Mouse (Mus musculus): ENCODE data around the gene Tbx10. TPM values are rescaled to one million over a fixed set of nuclear protein-coding genes. Genes with fewer than 3 reads are reported as not detected.
"Not testable (repeated sequence)": the region's sequence is repeated elsewhere in the genome, so short reads cannot be mapped to it uniquely, and the experiment has no call there.

The Tbx10 gene
- polyA plus RNA-seq, 1 experiment from 2014 or later, result not detected

DNA sequence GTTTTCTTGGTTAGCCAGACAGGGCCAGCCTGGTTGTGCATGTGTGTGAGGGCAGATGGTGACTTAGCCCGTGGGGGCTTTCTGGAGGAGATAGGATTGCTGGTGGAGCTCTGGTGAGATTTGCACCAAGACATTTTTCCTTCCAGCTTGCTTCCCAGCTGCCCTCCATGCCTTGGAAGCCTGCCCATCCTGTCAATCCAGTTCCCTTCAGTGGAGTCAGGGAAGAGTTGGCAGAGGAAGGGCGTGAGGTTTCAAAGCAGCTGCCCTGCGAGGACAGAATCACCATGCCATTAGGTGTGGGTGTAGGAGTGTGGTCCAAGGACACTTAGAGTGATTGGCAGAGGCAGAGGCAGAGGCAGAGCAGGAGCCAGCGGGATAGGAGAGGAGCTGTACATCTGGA, 34.1 kb upstream of the Tbx10 start, which contains the start of gene Aldh3b3:
Gene Aldh3b3, plus strand, starts transcription at position 176 of the 400 bp plus-strand sequence.
- DNase-seq (ENCODE audit: low spot score) (no peak), ATAC-seq (ENCODE audit: low FRiP score, low TSS enrichment) (no peak)
- TF ChIP-seq CTCF (IDR thresholded peaks at IDR 0.05; ENCODE audit: low read depth) (no peak), EP300 (optimal IDR thresholded peaks at IDR 0.05) (no peak)
- Histone ChIP-seq H3K4me2 (replicated peaks; ENCODE audit: low read depth) (no peak within 1 kb of the TSS), H3K9me3 (ENCODE audit: control insufficient read depth, low read length) (no peaks in the 10 kb centered on the region), H3K36me3 (ENCODE audit: control insufficient read depth, insufficient read depth, low read length) (no peaks in the 10 kb centered on the region), H3K4me3 (ENCODE audit: low read depth, low read length) (no peak within 1 kb of the TSS), H3K27ac (replicated peaks) (no peak within 1 kb of the TSS), H3K27me3 (ENCODE audit: control insufficient read depth, insufficient read depth, low read length) (no peaks in the 10 kb centered on the region), H3K4me1 (replicated peaks; ENCODE audit: control insufficient read depth, insufficient read depth) (no peaks in the 10 kb centered on the region), H3K9ac (ENCODE audit: low read length) (no peak within 1 kb of the TSS)
- 58% methylated on average over 4 of the region's 4 CpGs for WGBS

DNA sequence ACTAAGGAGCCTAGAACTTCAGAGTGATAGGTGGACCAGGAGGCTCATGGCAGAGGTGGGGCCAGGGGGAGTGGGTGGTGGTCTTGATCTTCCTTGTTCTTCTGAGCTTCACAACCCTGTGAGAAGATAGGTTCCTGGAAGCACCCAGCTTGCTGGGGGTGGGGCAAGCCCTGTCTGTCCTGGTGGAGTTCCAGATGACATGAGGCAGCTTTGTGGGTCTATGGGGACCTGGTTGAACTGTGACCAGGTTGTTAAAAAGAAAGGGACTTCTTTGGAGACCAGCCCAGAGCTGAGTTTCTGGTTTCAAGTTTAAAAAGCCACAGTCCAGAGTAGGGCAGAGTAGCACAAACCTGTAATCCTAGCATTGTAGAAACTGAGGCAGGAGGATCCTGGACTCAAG, 33.5 kb upstream of the Tbx10 start:
- TF ChIP-seq CTCF (IDR thresholded peaks at IDR 0.05; ENCODE audit: low read depth) (no peak), EP300 (optimal IDR thresholded peaks at IDR 0.05) (no peak)
- Histone ChIP-seq H3K9me3 (ENCODE audit: control insufficient read depth, low read length) (no peaks in the 10 kb centered on the region), H3K4me1 (replicated peaks; ENCODE audit: control insufficient read depth, insufficient read depth) (no peaks in the 10 kb centered on the region), H3K27ac (replicated peaks) (no peak overlapping the region), H3K4me3 (ENCODE audit: low read depth, low read length) (no peak overlapping the region), H3K4me2 (replicated peaks; ENCODE audit: low read depth) (no peak overlapping the region), H3K27me3 (ENCODE audit: control insufficient read depth, insufficient read depth, low read length) (no peaks in the 10 kb centered on the region), H3K9ac (ENCODE audit: low read length) (no peak overlapping the region), H3K36me3 (ENCODE audit: control insufficient read depth, insufficient read depth, low read length) (no peaks in the 10 kb centered on the region)
- no peak for DNase-seq (ENCODE audit: low spot score)
- no peak for ATAC-seq (ENCODE audit: low FRiP score, low TSS enrichment)

DNA sequence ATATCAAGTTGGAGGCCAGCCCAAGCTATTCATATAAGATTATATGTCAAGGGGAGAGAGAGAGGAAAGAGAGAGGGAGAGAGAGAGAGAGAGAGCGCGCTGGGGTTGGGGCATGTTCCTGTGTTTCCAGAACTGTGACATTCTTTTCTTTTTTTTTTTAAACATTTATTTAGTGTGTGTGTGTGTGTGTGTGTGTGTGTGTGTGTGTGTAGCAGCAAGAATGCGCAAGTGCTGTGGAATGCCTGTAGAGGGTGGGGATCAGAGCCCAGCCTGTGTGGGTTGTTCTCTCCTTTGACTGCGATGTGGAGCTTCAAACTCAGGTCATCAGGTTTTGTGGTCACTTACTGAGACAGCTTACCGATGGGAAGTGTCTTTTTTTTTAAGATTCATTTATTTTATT, 32.3 kb upstream of the Tbx10 start:
- TF ChIP-seq CTCF (IDR thresholded peaks at IDR 0.05; ENCODE audit: low read depth) (no peak), EP300 (optimal IDR thresholded peaks at IDR 0.05) (no peak)
- Histone ChIP-seq H3K9ac (ENCODE audit: low read length) (no peak overlapping the region), H3K9me3 (ENCODE audit: control insufficient read depth, low read length) (no peaks in the 10 kb centered on the region), H3K4me1 (replicated peaks; ENCODE audit: control insufficient read depth, insufficient read depth) (no peaks in the 10 kb centered on the region), H3K4me3 (ENCODE audit: low read depth, low read length) (no peak overlapping the region), H3K36me3 (ENCODE audit: control insufficient read depth, insufficient read depth, low read length) (no peaks in the 10 kb centered on the region), H3K4me2 (replicated peaks; ENCODE audit: low read depth) (no peak overlapping the region), H3K27me3 (ENCODE audit: control insufficient read depth, insufficient read depth, low read length) (no peaks in the 10 kb centered on the region), H3K27ac (replicated peaks) (no peak overlapping the region)
- DNase-seq (ENCODE audit: low spot score) (no peak), ATAC-seq (ENCODE audit: low FRiP score, low TSS enrichment) (no peak)
- 67% methylated on average over 5 of the region's 5 CpGs for WGBS

DNA sequence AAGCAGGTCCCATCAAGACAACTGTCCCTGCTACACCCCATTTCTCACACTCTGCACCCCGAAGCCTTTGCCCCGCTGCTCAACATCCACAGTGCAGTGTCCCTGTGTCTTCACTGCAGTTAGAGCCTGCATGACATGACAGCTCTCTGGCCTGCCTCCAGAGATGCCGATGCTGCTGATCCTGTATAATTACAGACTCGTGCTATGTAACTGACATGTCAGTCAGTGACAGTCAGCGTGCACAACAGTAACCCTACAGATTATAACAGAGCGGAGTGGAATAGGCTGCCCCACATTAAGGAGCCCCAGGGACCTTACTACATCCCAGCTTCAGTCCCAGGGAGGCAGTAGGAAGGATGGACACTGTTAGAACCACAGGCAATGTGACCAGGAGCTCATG, 30.7 kb upstream of the Tbx10 start:
- H3K27me3 ChIP-seq (ENCODE audit: control insufficient read depth, insufficient read depth, low read length); H3K9me3 ChIP-seq (ENCODE audit: control insufficient read depth, low read length); H3K4me3 ChIP-seq (ENCODE audit: low read depth, low read length); H3K9ac ChIP-seq (ENCODE audit: low read length); H3K27ac ChIP-seq (replicated peaks); H3K36me3 ChIP-seq (ENCODE audit: control insufficient read depth, insufficient read depth, low read length); DNase-seq (ENCODE audit: low spot score); H3K4me1 ChIP-seq (replicated peaks; ENCODE audit: control insufficient read depth, insufficient read depth); H3K4me2 ChIP-seq (replicated peaks; ENCODE audit: low read depth); ATAC-seq (ENCODE audit: low FRiP score, low TSS enrichment): not testable (repeated sequence)
- WGBS, result 66% methylated on average over 6 of the region's 6 CpGs

GRCm38 (mm10) chr19:3962469-3962868, 30.1 kb upstream of the Tbx10 start:
- H3K27ac ChIP-seq (replicated peaks), result no peak overlapping the region
- peak; percentile 32 for DNase-seq (ENCODE audit: low spot score)
- ATAC-seq (ENCODE audit: low FRiP score, low TSS enrichment), result no peak
- no peaks in the 10 kb centered on the region for H3K9me3 ChIP-seq (ENCODE audit: control insufficient read depth, low read length)
- no peak overlapping the region for H3K4me3 ChIP-seq (ENCODE audit: low read depth, low read length)
- H3K36me3 ChIP-seq (ENCODE audit: control insufficient read depth, insufficient read depth, low read length), result no peaks in the 10 kb centered on the region
- TF ChIP-seq EP300 (optimal IDR thresholded peaks at IDR 0.05) (no peak), CTCF (IDR thresholded peaks at IDR 0.05; ENCODE audit: low read depth) (peak; percentile 57)
- 28% methylated on average over 2 of the region's 2 CpGs for WGBS
- no peaks in the 10 kb centered on the region for H3K4me1 ChIP-seq (replicated peaks; ENCODE audit: control insufficient read depth, insufficient read depth)
- H3K27me3 ChIP-seq (ENCODE audit: control insufficient read depth, insufficient read depth, low read length), result no peaks in the 10 kb centered on the region
- no peak overlapping the region for H3K4me2 ChIP-seq (replicated peaks; ENCODE audit: low read depth)
- H3K9ac ChIP-seq (ENCODE audit: low read length), result no peak overlapping the region

GRCm38 (mm10) chr19:3964030-3964429, 28.5 kb upstream of the Tbx10 start:
- no peak overlapping the region for H3K27ac ChIP-seq (replicated peaks)
- no peak for TF ChIP-seq EP300 (optimal IDR thresholded peaks at IDR 0.05)
- TF ChIP-seq CTCF (IDR thresholded peaks at IDR 0.05; ENCODE audit: low read depth), result peak; percentile 56
- H3K4me1 ChIP-seq (replicated peaks; ENCODE audit: control insufficient read depth, insufficient read depth), result no peaks in the 10 kb centered on the region
- ATAC-seq (ENCODE audit: low FRiP score, low TSS enrichment) (no peak), DNase-seq (ENCODE audit: low spot score) (no peak)
- no peaks in the 10 kb centered on the region for H3K27me3 ChIP-seq (ENCODE audit: control insufficient read depth, insufficient read depth, low read length)
- H3K9ac ChIP-seq (ENCODE audit: low read length), result no peak overlapping the region
- no peaks in the 10 kb centered on the region for H3K36me3 ChIP-seq (ENCODE audit: control insufficient read depth, insufficient read depth, low read length)
- no peak overlapping the region for H3K4me2 ChIP-seq (replicated peaks; ENCODE audit: low read depth)
- H3K4me3 ChIP-seq (ENCODE audit: low read depth, low read length), result no peak overlapping the region
- WGBS, result 67% methylated on average over 4 of the region's 4 CpGs
- H3K9me3 ChIP-seq (ENCODE audit: control insufficient read depth, low read length), result no peaks in the 10 kb centered on the region

Data from stomach, postnatal 0 days (tissue).